Mouse (Mus musculus) heart, adult 2 months (tissue): ENCODE data around the gene Snrnp35.

Source experiments
- CTCF ChIP-seq: fragments of 200-600 bp; IDR thresholded peaks from 2 replicates; pipeline ENCODE4 v1.8.1; 2022; ENCODE audit warnings: antibody characterized with exemption, mild to moderate bottlenecking, moderate library complexity
- EP300 ChIP-seq: fragments of 200-500 bp; IDR thresholded peaks from 2 replicates; pipeline ENCODE4 v1.6.1; 2011; ENCODE audit warnings: low read depth, low read length, control low read depth; ENCODE audit not compliant: insufficient read depth
- POLR2A ChIP-seq: fragments of 200-500 bp; IDR thresholded peaks from 2 replicates; pipeline ENCODE4 v1.6.1; 2011; ENCODE audit warnings: mild to moderate bottlenecking, low read depth, low read length, control low read depth; ENCODE audit not compliant: insufficient read depth

- TF ChIP-seq CTCF (no peak), POLR2A (no peak), EP300 (no peak)
These were observed 18.0 kb upstream of the Snrnp35 start for GRCm38 (mm10) chr5:124464905-124465304.
